Mouse (Mus musculus) stomach, postnatal 0 days (tissue): Measurements from ENCODE around the gene Arhgef10l. TPM values are rescaled to one million over a fixed set of nuclear protein-coding genes. Genes with fewer than 3 reads are reported as not detected.

Experiments
- ATAC-seq: fragments of 200-750 bp; cut with Nextera tagmentation; 2 replicates; pipeline ENCODE4 v1.8.0; 2017; ENCODE audit not compliant: low FRiP score, low TSS enrichment
- DNase-seq: peaks from one replicate; pipeline ENCODE4 v3.0.0-alpha.2; 2016; ENCODE audit warnings: low spot score
- H3K27ac ChIP-seq: fragments of 300-500 bp; sonication (generic); replicated peaks from 2 replicates; pipeline ENCODE4 v1.5.1; 2014; ENCODE audit warnings: mild to moderate bottlenecking, control low read depth
- H3K27me3 ChIP-seq: fragments of 300-500 bp; sonication (generic); 2 replicates; pipeline ENCODE4 v1.6.1; 2014; ENCODE audit warnings: low read length; ENCODE audit not compliant: control insufficient read depth, insufficient read depth
- H3K36me3 ChIP-seq: fragments of 300-500 bp; sonication (generic); 2 replicates; pipeline ENCODE4 v1.6.1; 2014; ENCODE audit warnings: low read length, mixed read lengths; ENCODE audit not compliant: control insufficient read depth, insufficient read depth
- H3K4me1 ChIP-seq: fragments of 300-500 bp; sonication (generic); replicated peaks from 2 replicates; pipeline ENCODE4 v1.6.1; 2014; ENCODE audit warnings: antibody characterized with exemption; ENCODE audit not compliant: control insufficient read depth, insufficient read depth
- H3K4me2 ChIP-seq: fragments of 300-500 bp; sonication (generic); replicated peaks from 2 replicates; pipeline ENCODE4 v1.6.1; 2014; ENCODE audit warnings: low read depth, mild to moderate bottlenecking, control low read depth, moderate library complexity
- H3K4me3 ChIP-seq: fragments of 300-500 bp; sonication (generic); 2 replicates; pipeline ENCODE4 v1.5.1; 2014; ENCODE audit warnings: low read depth, low read length, control low read depth
- H3K9ac ChIP-seq: fragments of 300-500 bp; sonication (generic); 2 replicates; pipeline ENCODE4 v1.6.1; 2014; ENCODE audit warnings: mild to moderate bottlenecking, low read length, control low read depth, mixed read lengths
- H3K9me3 ChIP-seq: fragments of 300-500 bp; sonication (generic); 2 replicates; pipeline ENCODE4 v1.6.1; 2016; ENCODE audit warnings: low read length; ENCODE audit not compliant: control insufficient read depth
- CTCF ChIP-seq: IDR thresholded peaks from 2 replicates; pipeline ENCODE4 v1.5.1; 2016; ENCODE audit warnings: antibody characterized with exemption, low read depth, mild to moderate bottlenecking, moderate library complexity
- EP300 ChIP-seq: optimal IDR thresholded peaks from 2 replicates; pipeline ENCODE3; 2016; ENCODE audit warnings: antibody characterized with exemption
- WGBS: fragments of 180-500 bp; shearing (Covaris S2); extraction: QIAGEN DNeasy Blood & Tissue Kit; methylation state at CpG from one replicate; pipeline ENCODE4 v1.1.7; 2014; 5-methylcytosine and 5-hydroxymethylcytosine counted together
- polyA plus RNA-seq: library from polyadenylated mRNA; unstranded; fragments of >200 nt; fragmentation: Nextera tagmentation; extraction: Ambion mirVana; gene quantifications from 2 replicates; pipeline ENCODE4 v1.2.1, GENCODE M21; 2015

Gene Arhgef10l
- polyA plus RNA-seq, 1 experiment from 2014 or later: 11.3 TPM

GRCm38 (mm10) chr4:140701716-140702561, 36.1 kb upstream of the Arhgef10l start:
- TF ChIP-seq EP300: no peak
- TF ChIP-seq CTCF: no peak
- Histone ChIP-seq H3K27ac (peak overlapping the region; percentile 95), H3K4me1 (peaks cover 2% of the 10 kb centered on the region; the same call in 1 of the 2 replicates), H3K36me3 (no peaks in the 10 kb centered on the region), H3K27me3 (no peaks in the 10 kb centered on the region), H3K4me3 (peak overlapping the region; percentile 75), H3K9ac (peak overlapping the region; percentile 88), H3K4me2 (peak overlapping the region; percentile 91), H3K9me3 (no peaks in the 10 kb centered on the region)
- ATAC-seq (peak; percentile 4; the same call in 1 of the 2 replicates), DNase-seq (peak; percentile 56)
- WGBS: under 1% methylated on average over 49 of the region's 107 CpGs

DNA sequence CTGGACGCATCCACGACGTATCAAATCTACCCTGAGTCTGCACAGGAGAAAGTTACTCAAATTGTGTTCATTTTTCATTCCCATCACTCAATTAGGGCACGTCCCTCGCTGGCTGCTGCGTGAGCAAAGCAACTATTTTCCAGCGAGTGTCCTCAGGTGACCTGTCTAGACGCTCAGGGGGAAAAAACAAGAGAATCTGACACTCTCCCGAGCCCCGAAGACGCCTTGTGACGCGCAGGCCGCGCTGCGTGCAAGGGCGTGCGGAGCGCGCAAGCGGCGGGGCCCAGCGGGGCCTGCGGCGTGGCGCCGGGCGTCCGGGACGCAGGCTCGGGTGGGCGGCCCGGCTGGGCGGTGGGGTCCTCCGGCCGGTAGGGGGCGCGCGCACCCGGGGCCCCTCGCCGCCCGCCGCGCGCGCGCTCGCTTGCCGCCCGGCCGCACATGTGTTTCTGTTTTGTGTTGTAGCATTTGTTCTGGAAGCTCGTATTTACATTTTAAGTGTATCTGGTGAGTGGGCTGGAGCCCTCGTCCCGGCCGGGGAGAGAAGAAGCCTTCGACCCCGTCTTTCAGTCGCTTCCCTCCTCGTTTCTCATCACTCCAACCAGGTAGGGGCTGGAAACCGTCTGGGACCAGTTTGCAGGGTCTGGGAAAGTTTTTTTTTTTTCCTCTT, 35.4 kb upstream of the Arhgef10l start:
- H3K27me3 ChIP-seq: no peaks in the 10 kb centered on the region
- no peaks in the 10 kb centered on the region for H3K9me3 ChIP-seq
- H3K4me3 ChIP-seq: peak overlapping the region; percentile 75
- no peak for TF ChIP-seq EP300
- TF ChIP-seq CTCF: peak; percentile 24; the same call in 1 of the 2 replicates
- DNase-seq (peak; percentile 84), ATAC-seq (peak; percentile 79)
- H3K4me2 ChIP-seq: peak overlapping the region; percentile 91
- H3K36me3 ChIP-seq: no peaks in the 10 kb centered on the region
- under 1% methylated on average over 52 of the region's 61 CpGs for WGBS
- H3K9ac ChIP-seq: peak overlapping the region; percentile 88
- peaks cover 2% of the 10 kb centered on the region; the same call in 1 of the 2 replicates for H3K4me1 ChIP-seq
- peak overlapping the region; percentile 95 for H3K27ac ChIP-seq

DNA sequence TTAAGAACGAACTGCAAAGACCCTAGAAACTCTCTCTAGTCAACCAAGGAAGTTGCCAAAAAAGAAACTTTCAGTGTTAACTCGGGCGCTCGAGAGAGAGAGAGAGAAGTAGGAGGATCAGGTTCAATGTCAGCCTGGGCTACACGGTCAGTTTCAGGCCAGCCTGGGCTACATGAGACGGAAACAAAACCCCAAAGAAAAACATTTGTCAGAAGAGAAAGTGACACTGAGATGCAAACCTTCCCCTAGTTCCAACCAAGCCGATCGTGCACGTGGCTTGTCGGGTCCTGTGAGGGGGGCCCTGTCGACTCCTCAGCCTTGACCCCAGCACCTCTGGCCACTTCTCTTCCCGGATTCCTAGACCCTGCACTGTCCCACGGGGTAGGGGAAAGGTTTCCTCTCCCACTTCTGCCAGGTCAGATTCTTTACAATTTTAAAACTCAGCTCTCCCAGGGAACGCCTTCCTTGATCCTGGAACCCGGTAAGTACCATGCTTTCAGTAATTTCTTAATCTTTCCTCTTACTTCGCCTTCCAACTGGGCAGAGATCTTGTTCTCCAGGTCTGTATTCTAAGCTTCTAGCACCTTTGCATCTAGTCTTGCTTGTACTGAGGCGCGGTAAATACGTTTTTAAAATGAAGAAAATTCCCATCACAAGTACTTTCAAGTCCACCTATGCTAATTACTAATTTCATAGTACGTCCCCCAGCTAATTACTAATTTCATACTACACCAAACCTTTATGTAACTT, 34.6 kb upstream of the Arhgef10l start, which contains the start of gene Rcc2:
Gene Rcc2, plus strand, starts transcription at position 273 of the 750 bp plus-strand sequence.
- no peak for ATAC-seq
- Histone ChIP-seq H3K4me1 (no peaks in the 10 kb centered on the region), H3K27ac (peak within 1 kb of the TSS; percentile 95), H3K4me3 (peak within 1 kb of the TSS; percentile 75), H3K4me2 (peak within 1 kb of the TSS; percentile 91), H3K27me3 (no peaks in the 10 kb centered on the region), H3K9ac (peak within 1 kb of the TSS; percentile 88), H3K36me3 (no peaks in the 10 kb centered on the region), H3K9me3 (no peaks in the 10 kb centered on the region)
- TF ChIP-seq CTCF: no peak
- TF ChIP-seq EP300: no peak
- no peak for DNase-seq
- WGBS: 9% methylated on average over 20 of the region's 20 CpGs

- Histone ChIP-seq H3K27me3 (no peaks in the 10 kb centered on the region), H3K9ac (peak overlapping the region; percentile 88), H3K9me3 (no peaks in the 10 kb centered on the region), H3K4me3 (peak overlapping the region; percentile 75), H3K36me3 (no peaks in the 10 kb centered on the region), H3K27ac (peak overlapping the region; percentile 95), H3K4me1 (no peaks in the 10 kb centered on the region), H3K4me2 (peak overlapping the region; percentile 91)
- TF ChIP-seq CTCF (no peak), EP300 (peak; percentile 90)
- WGBS: 7% methylated on average over 29 of the region's 29 CpGs
- DNase-seq (peak; percentile 59), ATAC-seq (peak; percentile 52; the same call in 1 of the 2 replicates)
Observed at GRCm38 (mm10) chr4:140699441-140700127, 33.8 kb upstream of the Arhgef10l start.
